Mouse (Mus musculus): ENCODE data around the gene Tuft1. TPM values are rescaled to one million over a fixed set of nuclear protein-coding genes. Genes with fewer than 3 reads are reported as not detected.
"Not testable (repeated sequence)": the region's sequence is repeated elsewhere in the genome, so short reads cannot be mapped to it uniquely, and the experiment has no call there.

Tuft1 gene
- total RNA-seq, 1 experiment, result 6.7 TPM

DNA sequence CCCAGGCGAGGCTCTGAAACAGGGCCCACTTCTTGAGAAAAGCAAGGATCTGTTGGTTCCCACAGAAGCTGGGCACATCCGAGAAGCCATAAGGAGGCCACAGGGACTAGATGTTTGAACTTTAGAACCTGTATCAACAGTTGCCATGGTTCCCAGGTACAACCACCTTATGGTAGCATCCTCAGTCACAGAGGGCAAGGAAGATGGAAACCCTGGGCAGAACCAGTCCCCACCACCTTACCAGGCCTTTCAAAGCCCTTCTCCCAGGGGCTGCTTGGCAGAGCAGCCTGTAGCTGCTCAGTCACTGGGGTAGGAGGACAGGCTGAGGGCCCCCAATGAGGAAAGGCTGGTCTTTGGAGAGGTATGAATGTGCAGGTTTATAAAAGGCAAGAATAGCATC, 2.2 kb upstream of the Tuft1 start:
- DNase-seq (ENCODE audit: low read depth, low spot score); H3K9ac ChIP-seq (ENCODE audit: insufficient read depth, low read depth, low read length, poor library complexity, severe bottlenecking); H3K4me3 ChIP-seq (ENCODE audit: insufficient read depth in 1 of 2, low read depth in 1 of 2, low read length in 2 of 2, poor library complexity in 1 of 2, severe bottlenecking in 1 of 2); H3K9me3 ChIP-seq (ENCODE audit: control insufficient read depth, insufficient read depth, low read depth, low read length); H3K27ac ChIP-seq (ENCODE audit: insufficient read depth, low read depth, low read length, poor library complexity, severe bottlenecking); H3K36me3 ChIP-seq (ENCODE audit: control insufficient read depth, insufficient read depth, low read length, poor library complexity, severe bottlenecking); H3K4me1 ChIP-seq (ENCODE audit: control insufficient read depth in 2 of 2, insufficient read depth in 2 of 2, low read length in 2 of 2, poor library complexity in 1 of 2); in situ Hi-C loops (cut with MboI; ENCODE audit: low sequenced_read_pairs in 2 of 2, unreplicated experiment in 2 of 2): not testable (repeated sequence)

GRCm38 (mm10) chr3:94659142-94659748, 573 bp upstream of the Tuft1 start:
- H3K27ac ChIP-seq (ENCODE audit: insufficient read depth, low read depth, low read length, poor library complexity, severe bottlenecking); H3K4me1 ChIP-seq (ENCODE audit: control insufficient read depth in 2 of 2, insufficient read depth in 2 of 2, low read length in 2 of 2, poor library complexity in 1 of 2); H3K36me3 ChIP-seq (ENCODE audit: control insufficient read depth, insufficient read depth, low read length, poor library complexity, severe bottlenecking); in situ Hi-C loops (cut with MboI; ENCODE audit: low sequenced_read_pairs in 2 of 2, unreplicated experiment in 2 of 2); H3K9ac ChIP-seq (ENCODE audit: insufficient read depth, low read depth, low read length, poor library complexity, severe bottlenecking); H3K9me3 ChIP-seq (ENCODE audit: control insufficient read depth, insufficient read depth, low read depth, low read length): not testable (repeated sequence)
- peak overlapping the region in 1 of 2 experiments; percentile 34; a peak in 1 of 4 replicates for H3K4me3 ChIP-seq (ENCODE audit: insufficient read depth in 1 of 2, low read depth in 1 of 2, low read length in 2 of 2, poor library complexity in 1 of 2, severe bottlenecking in 1 of 2)
- peak; percentile 28 for DNase-seq (ENCODE audit: low read depth, low spot score)

GRCm38 (mm10) chr3:94657852-94658739, 576 bp downstream of the Tuft1 start:
- peak overlapping the region; percentile 22; the same call in 1 of the 2 replicates for H3K9ac ChIP-seq (ENCODE audit: insufficient read depth, low read depth, low read length, poor library complexity, severe bottlenecking)

GRCm38 (mm10) chr3:94653967-94654366, 4.7 kb downstream of the Tuft1 start:
- H3K9ac ChIP-seq (ENCODE audit: insufficient read depth, low read depth, low read length, poor library complexity, severe bottlenecking); H3K4me1 ChIP-seq (ENCODE audit: control insufficient read depth in 2 of 2, insufficient read depth in 2 of 2, low read length in 2 of 2, poor library complexity in 1 of 2); in situ Hi-C loops (cut with MboI; ENCODE audit: low sequenced_read_pairs in 2 of 2, unreplicated experiment in 2 of 2); H3K4me3 ChIP-seq (ENCODE audit: insufficient read depth in 1 of 2, low read depth in 1 of 2, low read length in 2 of 2, poor library complexity in 1 of 2, severe bottlenecking in 1 of 2); H3K9me3 ChIP-seq (ENCODE audit: control insufficient read depth, insufficient read depth, low read depth, low read length); DNase-seq (ENCODE audit: low read depth, low spot score); H3K36me3 ChIP-seq (ENCODE audit: control insufficient read depth, insufficient read depth, low read length, poor library complexity, severe bottlenecking); H3K27ac ChIP-seq (ENCODE audit: insufficient read depth, low read depth, low read length, poor library complexity, severe bottlenecking): not testable (repeated sequence)

More at GRCm38 (mm10) chr3:94657852-94658739, 576 bp downstream of the Tuft1 start:
- H3K4me1 ChIP-seq (ENCODE audit: control insufficient read depth in 2 of 2, insufficient read depth in 2 of 2, low read length in 2 of 2, poor library complexity in 1 of 2); in situ Hi-C loops (cut with MboI; ENCODE audit: low sequenced_read_pairs in 2 of 2, unreplicated experiment in 2 of 2); H3K27ac ChIP-seq (ENCODE audit: insufficient read depth, low read depth, low read length, poor library complexity, severe bottlenecking); DNase-seq (ENCODE audit: low read depth, low spot score); H3K9me3 ChIP-seq (ENCODE audit: control insufficient read depth, insufficient read depth, low read depth, low read length); H3K36me3 ChIP-seq (ENCODE audit: control insufficient read depth, insufficient read depth, low read length, poor library complexity, severe bottlenecking): not testable (repeated sequence)
- H3K4me3 ChIP-seq (ENCODE audit: insufficient read depth in 1 of 2, low read depth in 1 of 2, low read length in 2 of 2, poor library complexity in 1 of 2, severe bottlenecking in 1 of 2), result peak overlapping the region; percentile 40 to 49

GRCm38 (mm10) chr3:94650409-94650808, 8.3 kb downstream of the Tuft1 start:
- Histone ChIP-seq H3K36me3 (ENCODE audit: control insufficient read depth, insufficient read depth, low read length, poor library complexity, severe bottlenecking) (no peaks in the 10 kb centered on the region), H3K4me3 (ENCODE audit: insufficient read depth in 1 of 2, low read depth in 1 of 2, low read length in 2 of 2, poor library complexity in 1 of 2, severe bottlenecking in 1 of 2) (no peak overlapping the region), H3K9ac (ENCODE audit: insufficient read depth, low read depth, low read length, poor library complexity, severe bottlenecking) (no peak overlapping the region), H3K4me1 (ENCODE audit: control insufficient read depth in 2 of 2, insufficient read depth in 2 of 2, low read length in 2 of 2, poor library complexity in 1 of 2) (no peaks in the 10 kb centered on the region; a peak in 1 of 4 replicates), H3K9me3 (ENCODE audit: control insufficient read depth, insufficient read depth, low read depth, low read length) (no peaks in the 10 kb centered on the region), H3K27ac (ENCODE audit: insufficient read depth, low read depth, low read length, poor library complexity, severe bottlenecking) (no peak overlapping the region)
- in situ Hi-C loops (cut with MboI; ENCODE audit: low sequenced_read_pairs in 2 of 2, unreplicated experiment in 2 of 2), result no loop called here
- no peak for DNase-seq (ENCODE audit: low read depth, low spot score)
- no peak for TF ChIP-seq ZC3H11A (IDR thresholded peaks at IDR 0.05; ENCODE audit: borderline replicate concordance, low read depth, low read length)
- TF ChIP-seq ZNF384 (IDR thresholded peaks at IDR 0.05; ENCODE audit: low read depth, low read length), result no peak
- no peak for TF ChIP-seq HCFC1 (IDR thresholded peaks at IDR 0.05; ENCODE audit: borderline replicate concordance, insufficient read depth, low read length)
- no peak for TF ChIP-seq CHD2 (IDR thresholded peaks at IDR 0.05; ENCODE audit: low read depth, low read length)
- TF ChIP-seq MAFK (IDR thresholded peaks at IDR 0.05; ENCODE audit: insufficient read depth, low read depth, low read length), result no peak
